Mouse (Mus musculus) R1 (cell line): Measurements from ENCODE around the gene Ppat.
A peak's percentile ranks its signal among the peaks of the same experiment; 100 is the strongest.

Experiments
- DNase-seq: peaks from one replicate; pipeline ENCODE4 v3.0.0-alpha.2; 2018; ENCODE audit warnings: low read depth, low spot score

The Ppat gene

DNA sequence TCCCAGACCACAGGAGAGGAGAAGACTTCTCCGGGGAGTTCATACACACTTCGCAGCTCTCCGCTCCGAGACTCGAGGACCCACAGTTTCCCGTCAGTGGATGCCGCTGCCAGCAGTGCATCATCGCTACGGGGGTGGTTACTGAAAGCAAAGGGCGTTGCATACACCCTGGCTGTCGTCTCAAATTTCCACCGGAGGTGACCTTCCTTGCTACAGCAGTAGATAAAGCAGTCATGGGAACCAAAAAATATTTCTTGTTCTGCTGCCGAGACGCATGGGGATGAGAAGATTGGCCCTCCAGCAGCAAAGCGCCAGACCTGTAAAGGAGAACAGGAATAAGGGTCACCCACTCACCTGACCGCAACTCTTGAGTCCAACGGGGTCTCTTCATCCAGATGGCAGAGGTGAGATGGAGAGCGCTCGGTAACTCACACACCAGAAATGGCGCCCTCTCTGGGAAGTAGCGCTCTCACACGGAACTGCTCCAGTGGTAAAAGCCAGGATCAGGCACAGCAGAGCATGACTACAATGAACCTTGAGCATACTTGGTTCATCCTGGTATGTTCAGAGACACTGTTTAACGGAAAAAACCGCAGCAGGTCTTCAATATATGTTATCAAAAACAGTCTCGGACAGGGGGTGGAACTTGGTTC is 75.1 kb downstream of the Ppat start:
- DNase-seq, result peak; percentile 67

DNA sequence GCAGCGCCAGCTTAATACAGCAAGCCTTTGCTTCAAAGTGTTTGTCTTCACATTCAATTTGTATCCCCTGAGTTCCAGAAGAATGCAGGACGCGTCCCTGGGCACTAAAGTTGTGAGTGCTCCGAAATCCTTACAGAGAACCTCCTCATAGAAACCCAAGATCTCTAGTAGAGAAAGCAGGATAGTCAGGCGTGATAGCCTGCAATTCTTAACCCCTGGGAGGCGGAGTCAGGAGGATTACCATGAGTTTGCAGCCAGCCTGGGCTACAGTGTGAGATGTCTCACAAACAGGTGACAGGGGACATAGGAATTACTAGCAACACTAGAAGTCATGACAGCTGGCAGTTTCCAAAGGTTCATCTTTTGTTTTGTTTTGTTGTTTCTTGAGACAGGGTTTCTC is 81.8 kb downstream of the Ppat start:
- peak; percentile 33 for DNase-seq

DNA sequence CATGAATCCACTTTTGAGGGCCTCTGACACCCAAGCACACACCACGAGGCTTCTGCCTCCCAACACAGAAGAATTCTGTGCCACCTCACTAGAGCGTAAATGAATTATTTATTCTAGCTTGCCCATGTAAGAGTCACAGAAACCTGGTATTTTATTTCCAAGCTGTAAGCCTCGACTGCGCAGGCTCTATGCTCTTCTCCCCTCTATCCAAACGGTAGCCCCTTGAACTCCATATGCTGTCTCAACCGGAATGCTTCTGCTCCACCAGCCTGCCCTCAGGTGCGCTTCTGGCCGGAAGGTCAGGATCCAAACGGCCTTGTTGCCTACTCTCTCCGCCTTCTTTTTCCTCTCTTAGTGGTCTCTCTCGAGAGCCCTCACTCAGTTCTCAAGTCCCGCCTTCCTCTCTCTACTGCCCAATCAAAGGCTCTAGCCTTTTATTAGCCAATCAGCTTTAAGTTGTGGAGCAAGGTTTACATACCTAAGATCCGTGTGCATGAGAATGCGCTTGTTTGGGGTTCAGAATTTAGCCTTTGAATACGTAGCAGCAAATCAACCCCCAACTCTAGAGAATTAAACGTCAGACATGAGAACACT is 82.6 kb downstream of the Ppat start:
- peak; percentile 95 for DNase-seq

DNA sequence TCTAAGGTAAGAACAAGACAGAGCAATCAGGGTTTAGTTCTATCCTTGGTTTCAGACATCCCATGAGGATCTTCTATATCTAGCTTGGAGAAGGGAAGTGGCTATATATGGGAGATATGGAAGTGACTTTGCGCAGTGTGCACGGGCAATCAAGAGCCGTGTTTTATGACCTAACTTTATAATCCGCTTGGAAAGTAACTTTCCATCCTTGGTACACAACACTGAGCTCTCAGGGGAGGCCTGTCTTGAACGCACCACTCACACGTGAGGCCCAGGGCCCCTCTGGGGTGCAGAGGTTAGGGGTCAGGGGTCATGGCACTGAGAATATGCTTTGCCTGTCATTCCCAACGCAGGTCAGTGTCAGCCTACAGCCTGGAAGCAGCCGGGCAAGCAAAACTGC is 84.6 kb downstream of the Ppat start:
- no peak for DNase-seq
